Mouse (Mus musculus) G1E (cell line): ENCODE results near the gene Crygf. TPM values are rescaled to one million over a fixed set of nuclear protein-coding genes. Genes with fewer than 3 reads are reported as not detected.
"Not testable (repeated sequence)": the region's sequence is repeated elsewhere in the genome, so short reads cannot be mapped to it uniquely, and the experiment has no call there.

ENCODE experiments used
- ATAC-seq: 2 replicates; pipeline ENCODE4 v1.8.0; 2016; ENCODE audit warnings: mild to moderate bottlenecking; ENCODE audit not compliant: insufficient number of reproducible peaks, poor library complexity, low FRiP score, severe bottlenecking; ENCODE audit errors: extremely low read depth
- DNase-seq: peaks from one replicate; pipeline ENCODE4 v3.0.0; 2012; ENCODE audit warnings: low spot score
- H3K27me3 ChIP-seq: 2 replicates; pipeline ENCODE4 v1.6.1; 2012; ENCODE audit warnings: mild to moderate bottlenecking, low read length, inconsistent platforms; ENCODE audit not compliant: insufficient read depth
- H3K36me3 ChIP-seq: replicated peaks from 2 replicates; pipeline ENCODE3; 2012; ENCODE audit warnings: mild to moderate bottlenecking, inconsistent platforms
- H3K4me1 ChIP-seq: 2 replicates; pipeline ENCODE4 v1.6.1; 2012; ENCODE audit warnings: low read depth, low read length, inconsistent platforms, mixed read lengths; ENCODE audit not compliant: insufficient read depth
- H3K4me3 ChIP-seq: 2 replicates; pipeline ENCODE4 v1.5.1; 2012; ENCODE audit warnings: low read depth, mild to moderate bottlenecking, inconsistent platforms, low read length, moderate library complexity, mixed read lengths
- H3K9me3 ChIP-seq: replicated peaks from 2 replicates; pipeline ENCODE4 v1.6.1; 2012; ENCODE audit warnings: inconsistent platforms
- CTCF ChIP-seq: IDR thresholded peaks from 2 replicates; pipeline ENCODE4 v1.5.1; 2012; ENCODE audit warnings: low read depth, low read length, inconsistent platforms, mixed read lengths
- GATA1 ChIP-seq: IDR thresholded peaks from 2 replicates; pipeline ENCODE4 v1.6.1; 2012; ENCODE audit warnings: borderline replicate concordance, low read length, inconsistent platforms, mixed read lengths
- GATA2 ChIP-seq: IDR thresholded peaks from 2 replicates; pipeline ENCODE4 v1.6.1; 2012; ENCODE audit warnings: low read depth, low read length, inconsistent platforms, borderline replicate concordance
- POLR2AphosphoS5 ChIP-seq: IDR thresholded peaks from 2 replicates; pipeline ENCODE4 v1.6.1; 2012; ENCODE audit warnings: low read depth, low read length, inconsistent platforms; ENCODE audit not compliant: insufficient replicate concordance
- TAL1 ChIP-seq: conservative IDR thresholded peaks from 2 replicates; pipeline ENCODE4 v1.6.1; 2012; ENCODE audit warnings: low read depth, low read length, inconsistent platforms, mixed read lengths
- polyA plus RNA-seq: library from polyadenylated mRNA; stranded (reverse); fragments of >175 nt; gene quantifications from 2 replicates; pipeline ENCODE4 v1.2.3, GENCODE M21; 2012
- total RNA-seq, 2 experiments: library from RNA; stranded (forward) in 1 of 2; stranded (reverse) in 1 of 2; fragments of 200-1000 nt in 1 of 2; fragments of >200 nt in 1 of 2; fragmentation: Nextera tagmentation in 1 of 2; gene quantifications; 2 replicates each; pipeline ENCODE4 v1.2.3; 2014 to 2017

The Crygf gene
- total RNA-seq (2014; fragmentation: Nextera tagmentation) (not detected in 2 replicates), total RNA-seq (2017) (not detected in 2 replicates), polyA plus RNA-seq (not detected in 2 replicates)

GRCm38 (mm10) chr1:65926294-65926693 lies at the start of gene Crygf:
TSS of gene Crygf (plus strand) at chr1:65926520.
- DNase-seq (no peak), ATAC-seq (no peak)
- no peaks in the 10 kb centered on the region for H3K36me3 ChIP-seq
- no peaks in the 10 kb centered on the region for H3K4me1 ChIP-seq
- H3K9me3 ChIP-seq: peaks cover 2% of the 10 kb centered on the region; the same call in 1 of the 2 replicates
- no peak within 1 kb of the TSS for H3K4me3 ChIP-seq
- no peaks in the 10 kb centered on the region for H3K27me3 ChIP-seq
- TF ChIP-seq TAL1 (no peak), GATA1 (no peak), GATA2 (no peak), CTCF (no peak), POLR2AphosphoS5 (no peak)

- ATAC-seq (no peak), DNase-seq (no peak)
- no peaks in the 10 kb centered on the region for H3K36me3 ChIP-seq
- peaks cover 2% of the 10 kb centered on the region; the same call in 1 of the 2 replicates for H3K9me3 ChIP-seq
- TF ChIP-seq CTCF (no peak), TAL1 (no peak), GATA2 (no peak), POLR2AphosphoS5 (no peak), GATA1 (no peak)
- no peaks in the 10 kb centered on the region for H3K4me1 ChIP-seq
- H3K4me3 ChIP-seq: no peak overlapping the region
- no peaks in the 10 kb centered on the region for H3K27me3 ChIP-seq
Measured at GRCm38 (mm10) chr1:65925361-65926210, 734 bp upstream of the Crygf start.

GRCm38 (mm10) chr1:65926696-65927095 lies 376 bp downstream of the Crygf start:
- H3K27me3 ChIP-seq, H3K36me3 ChIP-seq, H3K4me3 ChIP-seq, ATAC-seq, H3K4me1 ChIP-seq, H3K9me3 ChIP-seq, DNase-seq: not testable (repeated sequence)

GRCm38 (mm10) chr1:65930055-65930454 lies 3.7 kb downstream of the Crygf start:
- no peaks in the 10 kb centered on the region for H3K4me1 ChIP-seq
- no peak for TF ChIP-seq GATA1
- TF ChIP-seq GATA2: no peak
- TF ChIP-seq POLR2AphosphoS5: no peak
- no peak for TF ChIP-seq CTCF
- TF ChIP-seq TAL1: no peak
- no peak for ATAC-seq

GRCm38 (mm10) chr1:65932091-65932812 lies 5.9 kb downstream of the Crygf start:
- DNase-seq (no peak), ATAC-seq (no peak)
- Histone ChIP-seq H3K4me1 (no peaks in the 10 kb centered on the region), H3K27me3 (no peaks in the 10 kb centered on the region), H3K36me3 (no peaks in the 10 kb centered on the region), H3K4me3 (no peak overlapping the region), H3K9me3 (no peaks in the 10 kb centered on the region)
- TF ChIP-seq POLR2AphosphoS5: no peak
- TF ChIP-seq GATA2: no peak
- no peak for TF ChIP-seq TAL1
- TF ChIP-seq CTCF: no peak
- no peak for TF ChIP-seq GATA1

More at GRCm38 (mm10) chr1:65930055-65930454, 3.7 kb downstream of the Crygf start:
- Histone ChIP-seq H3K27me3 (no peaks in the 10 kb centered on the region), H3K36me3 (no peaks in the 10 kb centered on the region), H3K9me3 (peaks cover 2% of the 10 kb centered on the region; the same call in 1 of the 2 replicates), H3K4me3 (no peak overlapping the region)
- no peak for DNase-seq

Other genes with a start within 250 kb of the Crygf start
- gene Map2, start 248.8 kb downstream of the Crygf start, total RNA-seq (2014; fragmentation: Nextera tagmentation): not detected in 2 replicates
- 0.17 and 0.66 TPM in 2 replicates for gene Map2, start 248.8 kb downstream of the Crygf start, total RNA-seq (2017)
- not detected in 2 replicates for gene Map2, start 248.8 kb downstream of the Crygf start, polyA plus RNA-seq